16 mouse cellular contexts compared by ENCODE assay signal in genomic region chr8:115097988-115098562, GRCm38 (mm10).
A peak's percentile ranks its signal among the peaks of the same experiment; 100 is the strongest.
DNase-seq lines count a peak whose midpoint lies in the region; ATAC-seq lines count a peak whose summit lies in the region.
"Had no signal": no experiment of that assay in that cellular context is flagged by ENCODE, and none has a peak within 500 bp of the region (broad histone marks: within the 10 kb centered on the region; RNA-seq: fewer than 3 reads in every experiment).

No protein-coding gene starts in this region.

- WGBS in heart, embryonic 16.5 days: 33% methylated on average over 9 of the region's 9 CpGs
- 18% methylated on average over 9 of the region's 9 CpGs for WGBS in lung, embryonic 15.5 days

- intact Hi-C loops in heart, postnatal 25 days (cut with DNase I): loop anchor here (5.0 kb wide), 1 partner anchor 609 kb away; the partner anchor contains the start of gene Maf

- H3K36me3 ChIP-seq in heart, embryonic 16.5 days (ENCODE audit: control insufficient read depth, insufficient read depth): no peaks in the 10 kb centered on the region
- no peaks in the 10 kb centered on the region for H3K36me3 ChIP-seq in lung, embryonic 15.5 days
- H3K36me3 ChIP-seq: heart, embryonic 10.5 days; hindbrain, embryonic 15.5 days; midbrain, embryonic 10.5 days had no signal

- H3K27ac ChIP-seq in heart, embryonic 16.5 days (ENCODE audit: low read length): no peak overlapping the region
- peak overlapping the region; percentile 74 for H3K27ac ChIP-seq in lung, embryonic 15.5 days
- H3K27ac ChIP-seq: heart, embryonic 10.5 days; hindbrain, embryonic 15.5 days; midbrain, embryonic 10.5 days had no signal

- H3K4me1 ChIP-seq in heart, embryonic 16.5 days (ENCODE audit: control insufficient read depth, insufficient read depth, low read length): 0 out of 2 replicates have a peak, but pooled peaks cover 3% of the 10 kb centered on the region
- H3K4me1 ChIP-seq in lung, embryonic 15.5 days: peaks cover 17% of the 10 kb centered on the region
- H3K4me1 ChIP-seq: hindbrain, embryonic 15.5 days; midbrain, embryonic 10.5 days had no signal

- H3K4me3 ChIP-seq in heart, embryonic 16.5 days (ENCODE audit: low read length): no peak overlapping the region
- H3K4me3 ChIP-seq in lung, embryonic 15.5 days: no peak overlapping the region
- H3K4me3 ChIP-seq: erythroblast, embryonic 14.5 days; heart, embryonic 10.5 days; hindbrain, embryonic 15.5 days; midbrain, embryonic 10.5 days had no signal

- H3K9ac ChIP-seq in heart, embryonic 16.5 days (ENCODE audit: low read length): no peak overlapping the region
- H3K9ac ChIP-seq in lung, embryonic 15.5 days: no peak overlapping the region
- H3K9ac ChIP-seq: hindbrain, embryonic 15.5 days had no signal

- H3K4me2 ChIP-seq in heart, embryonic 16.5 days (ENCODE audit: low read depth, low read length): no peak overlapping the region
- H3K4me2 ChIP-seq in lung, embryonic 15.5 days: no peak overlapping the region
- H3K4me2 ChIP-seq: hindbrain, embryonic 15.5 days had no signal

- no peaks in the 10 kb centered on the region for H3K27me3 ChIP-seq in heart, embryonic 16.5 days (ENCODE audit: control insufficient read depth, insufficient read depth, low read length)
- no peaks in the 10 kb centered on the region for H3K27me3 ChIP-seq in lung, embryonic 15.5 days
- H3K27me3 ChIP-seq: hindbrain, embryonic 15.5 days had no signal

- peak; percentile 25 for DNase-seq in adrenal gland, adult 2 months
- DNase-seq in adrenal gland, postnatal 4 days (ENCODE audit: low spot score in 2 of 2): no peak
- no peak for DNase-seq in heart, postnatal 25 days (ENCODE audit: low spot score)
- DNase-seq in lung, postnatal 36 days: no peak
- peak; percentile 47 for DNase-seq in ovary, adult 18-20 months (ENCODE audit: low spot score)
- DNase-seq in embryo, embryonic 11 days: no peak
- DNase-seq: cerebellum, adult 9-11 months; layer of hippocampus, adult 9-11 months had no signal

- peak; percentile 28; the same call in 1 of the 2 replicates for ATAC-seq in heart, embryonic 16.5 days (replicated peaks; ENCODE audit: extremely low read depth, insufficient read depth, low FRiP score)
- peak; percentile 35; the same call in 1 of the 2 replicates for ATAC-seq in lung, embryonic 15.5 days (ENCODE audit: borderline replicate concordance, extremely low read depth, low FRiP score, low TSS enrichment)
- ATAC-seq: forebrain, embryonic 16.5 days; intestine, postnatal 0 days had no signal

- H3K9me3 ChIP-seq in heart, embryonic 16.5 days (replicated peaks; ENCODE audit: control insufficient read depth, low read length): no peaks in the 10 kb centered on the region
- no peaks in the 10 kb centered on the region for H3K9me3 ChIP-seq in lung, embryonic 15.5 days
- H3K9me3 ChIP-seq: heart, embryonic 10.5 days; hindbrain, embryonic 15.5 days; midbrain, embryonic 10.5 days had no signal

Comparison
In these comparisons a context has a peak if more than half of its experiments do, and no peak if none do; other contexts are left out.
1. DNase-seq: peak in adrenal gland, adult 2 months (single experiment) and ovary, adult 18-20 months (single experiment); none in adrenal gland, postnatal 4 days (0 of 2), heart, postnatal 25 days (single experiment), lung, postnatal 36 days (single experiment) and embryo, embryonic 11 days (single experiment).